Mouse (Mus musculus): ENCODE data around the gene Itm2c. TPM values are rescaled to one million over a fixed set of nuclear protein-coding genes. Genes with fewer than 3 reads are reported as not detected.

Gene Itm2c
- total and polyA plus RNA-seq, 3 experiments = 76.6 to 107 (median 96.2) TPM

DNA sequence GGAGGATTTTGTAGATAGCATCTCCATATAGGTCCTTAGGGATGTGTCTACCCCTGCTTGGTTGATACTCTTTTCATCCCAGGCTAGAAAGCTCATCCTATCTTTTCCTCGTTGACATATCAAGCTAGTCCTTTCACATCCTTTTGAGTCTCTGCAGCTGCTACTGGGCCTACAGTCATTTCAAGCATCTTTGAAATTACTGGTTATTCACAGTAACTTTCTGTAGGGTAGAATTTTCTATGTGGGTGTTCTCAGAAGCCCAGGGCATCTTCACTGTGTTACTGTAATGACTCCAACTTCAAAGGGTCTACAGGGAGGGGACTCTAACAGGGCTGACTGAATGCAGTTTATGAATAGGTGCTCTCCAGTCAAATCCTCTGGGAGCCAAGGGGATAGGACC, 43.2 kb downstream of the Itm2c start:
- no peak overlapping the region for H3K4me2 ChIP-seq (ENCODE audit: insufficient read depth, low read depth, poor library complexity, severe bottlenecking)
- peaks cover 17 to 68% of the 10 kb centered on the region in 2 experiments; a peak in 3 of 4 replicates for H3K4me1 ChIP-seq (ENCODE audit: control insufficient read depth in 1 of 2, insufficient read depth in 2 of 2)
- peak; percentile 26 for DNase-seq (ENCODE audit: extremely low read depth)
- dilution Hi-C loops (cut with MboI; ENCODE audit: extremely low pct_ligation_motif_present, extremely low pct_unique_long_range_greater_than_20kb, low sequenced_read_pairs) = no loop called here
- no peaks in the 10 kb centered on the region for H3K9me3 ChIP-seq (replicated peaks; ENCODE audit: low read length)
- H3K79me2 ChIP-seq (replicated peaks; ENCODE audit: control insufficient read depth, extremely low read depth, insufficient read depth, poor library complexity, severe bottlenecking) = no peaks in the 10 kb centered on the region; the same call in none of the 2 replicates
- no peak overlapping the region for H3K4me3 ChIP-seq (replicated peaks in 1 of 3; ENCODE audit: low read depth in 2 of 3, low read length in 2 of 3, poor library complexity in 1 of 3)
- no peaks in the 10 kb centered on the region for H3K27me3 ChIP-seq (replicated peaks)
- in situ Hi-C loops (cut with MboI; ENCODE audit: low pct_ligation_motif_present, low pct_unique_long_range_greater_than_20kb, low sequenced_read_pairs) = no loop called here
- TF ChIP-seq GABPA (IDR thresholded peaks at IDR 0.05; ENCODE audit: insufficient replicate concordance, low read depth, low read length) (no peak), JUN (IDR thresholded peaks at IDR 0.05; ENCODE audit: insufficient read depth, low read depth, low read length) (peak; percentile 23; the same call in 1 of the 2 replicates), MAX (IDR thresholded peaks at IDR 0.05; ENCODE audit: low read length) (no peak), IRF4 (IDR thresholded peaks at IDR 0.05; ENCODE audit: low read depth, low read length) (peak; percentile 55), ZNF384 (IDR thresholded peaks at IDR 0.05; ENCODE audit: low read depth, low read length) (no peak), PAX5 (IDR thresholded peaks at IDR 0.05; ENCODE audit: low read length) (no peak), EP300 (IDR thresholded peaks at IDR 0.05; ENCODE audit: low read length) (peak; percentile 64; the same call in 1 of the 2 replicates), SIN3A (IDR thresholded peaks at IDR 0.05; ENCODE audit: low read length) (no peak), ZC3H11A (IDR thresholded peaks at IDR 0.05; ENCODE audit: low read depth, low read length) (no peak), USF1 (IDR thresholded peaks at IDR 0.05; ENCODE audit: low read depth, low read length) (no peak), MEF2A (IDR thresholded peaks at IDR 0.05; ENCODE audit: borderline replicate concordance, low read depth, low read length) (no peak), E2F4 (IDR thresholded peaks at IDR 0.05; ENCODE audit: insufficient replicate concordance, low read depth, low read length) (no peak), HCFC1 (IDR thresholded peaks at IDR 0.05; ENCODE audit: low read depth, low read length) (no peak), MXI1 (IDR thresholded peaks at IDR 0.05; ENCODE audit: low read depth, low read length) (no peak), NELFE (IDR thresholded peaks at IDR 0.05; ENCODE audit: low read depth, low read length) (no peak), CTCF (conservative IDR thresholded peaks at IDR 0.05 in 1 of 2, IDR thresholded peaks at IDR 0.05 in 1 of 2; ENCODE audit: low read depth in 2 of 2, low read length in 2 of 2) (no peak)
- no peak overlapping the region for H3K9ac ChIP-seq (ENCODE audit: insufficient read depth, low read depth)
- H3K27ac ChIP-seq (ENCODE audit: insufficient read depth, low read depth) = no peak overlapping the region
- peaks cover 46 to 81% of the 10 kb centered on the region in 2 experiments for H3K36me3 ChIP-seq (replicated peaks in 1 of 2; ENCODE audit: control insufficient read depth in 1 of 2, insufficient read depth in 1 of 2, low read length in 1 of 2)

DNA sequence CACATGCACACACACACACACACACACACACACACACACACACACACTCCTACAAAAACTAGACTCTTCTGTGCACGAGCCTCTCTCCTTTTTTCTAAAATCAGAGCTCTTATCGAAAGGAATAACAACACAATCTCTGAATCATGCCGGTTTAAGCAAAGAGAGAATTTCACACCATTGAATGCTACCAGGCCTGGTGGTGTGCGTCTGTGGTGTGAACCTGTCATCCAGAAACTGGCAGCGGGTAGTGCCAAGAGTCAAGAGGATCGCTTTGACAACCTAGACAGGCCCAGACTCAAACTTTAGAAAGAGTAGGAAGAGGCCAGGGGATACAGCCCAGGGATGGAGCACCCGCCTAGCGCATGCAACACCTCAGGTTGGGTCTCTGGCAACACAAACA, 48.2 kb downstream of the Itm2c start:
- Histone ChIP-seq H3K79me2 (replicated peaks; ENCODE audit: control insufficient read depth, extremely low read depth, insufficient read depth, poor library complexity, severe bottlenecking) (peaks cover 3% of the 10 kb centered on the region), H3K27ac (ENCODE audit: insufficient read depth, low read depth) (no peak overlapping the region), H3K36me3 (replicated peaks in 1 of 2; ENCODE audit: control insufficient read depth in 1 of 2, insufficient read depth in 1 of 2, low read length in 1 of 2) (peaks cover 71 to 94% of the 10 kb centered on the region in 2 experiments), H3K9me3 (replicated peaks; ENCODE audit: low read length) (peaks cover 14% of the 10 kb centered on the region), H3K4me3 (replicated peaks in 1 of 3; ENCODE audit: low read depth in 2 of 3, low read length in 2 of 3, poor library complexity in 1 of 3) (no peak overlapping the region), H3K4me2 (ENCODE audit: insufficient read depth, low read depth, poor library complexity, severe bottlenecking) (no peak overlapping the region), H3K27me3 (replicated peaks) (no peaks in the 10 kb centered on the region), H3K4me1 (ENCODE audit: control insufficient read depth in 1 of 2, insufficient read depth in 2 of 2) (peaks cover 9 to 23% of the 10 kb centered on the region in 2 experiments; a peak in 3 of 4 replicates), H3K9ac (ENCODE audit: insufficient read depth, low read depth) (no peak overlapping the region)
- DNase-seq (ENCODE audit: extremely low read depth) = no peak
- in situ Hi-C loops (cut with MboI; ENCODE audit: low pct_ligation_motif_present, low pct_unique_long_range_greater_than_20kb, low sequenced_read_pairs) (no loop called here), dilution Hi-C loops (cut with MboI; ENCODE audit: extremely low pct_ligation_motif_present, extremely low pct_unique_long_range_greater_than_20kb, low sequenced_read_pairs) (no loop called here)
- TF ChIP-seq GABPA (IDR thresholded peaks at IDR 0.05; ENCODE audit: insufficient replicate concordance, low read depth, low read length) (no peak), HCFC1 (IDR thresholded peaks at IDR 0.05; ENCODE audit: low read depth, low read length) (no peak), POLR2AphosphoS2 (IDR thresholded peaks at IDR 0.05; ENCODE audit: low read depth, low read length) (no peak), CHD1 (IDR thresholded peaks at IDR 0.05; ENCODE audit: low read depth, low read length) (no peak), CHD2 (IDR thresholded peaks at IDR 0.05; ENCODE audit: low read length) (no peak), POLR2A (IDR thresholded peaks at IDR 0.05; ENCODE audit: low read depth, low read length) (no peak), RAD21 (IDR thresholded peaks at IDR 0.05; ENCODE audit: low read depth, low read length) (no peak), MAFK (IDR thresholded peaks at IDR 0.05; ENCODE audit: insufficient replicate concordance, low read length) (no peak), UBTF (IDR thresholded peaks at IDR 0.05; ENCODE audit: low read depth, low read length) (no peak)

Data from CH12.LX (cell line).